Mouse (Mus musculus) olfactory bulb, adult 2 months (tissue): ENCODE results near the gene Btd.

ENCODE experiments used
- CTCF ChIP-seq: fragments of 200-500 bp; IDR thresholded peaks from 2 replicates; pipeline ENCODE4 v1.5.1; 2012; ENCODE audit warnings: low read depth, mild to moderate bottlenecking, low read length, moderate library complexity; ENCODE audit not compliant: insufficient read depth
- POLR2A ChIP-seq: fragments of 200-500 bp; IDR thresholded peaks from 2 replicates; pipeline ENCODE4 v1.6.1; 2012; ENCODE audit warnings: mild to moderate bottlenecking, low read depth, low read length, moderate library complexity; ENCODE audit not compliant: insufficient read depth

- TF ChIP-seq POLR2A (no peak), CTCF (no peak)
Measured at GRCm38 (mm10) chr14:31662555-31663211, 21.9 kb downstream of the Btd start.
